Mouse (Mus musculus) skeletal muscle tissue, adult 2 months (tissue): ENCODE results near the gene Thsd1.
"Not testable (repeated sequence)": the region's sequence is repeated elsewhere in the genome, so short reads cannot be mapped to it uniquely, and the experiment has no call there.

Experiments
- DNase-seq: peaks from one replicate; pipeline ENCODE4 v3.0.0-alpha.2; 2012; ENCODE audit warnings: low read depth, low spot score

Thsd1 gene

DNA sequence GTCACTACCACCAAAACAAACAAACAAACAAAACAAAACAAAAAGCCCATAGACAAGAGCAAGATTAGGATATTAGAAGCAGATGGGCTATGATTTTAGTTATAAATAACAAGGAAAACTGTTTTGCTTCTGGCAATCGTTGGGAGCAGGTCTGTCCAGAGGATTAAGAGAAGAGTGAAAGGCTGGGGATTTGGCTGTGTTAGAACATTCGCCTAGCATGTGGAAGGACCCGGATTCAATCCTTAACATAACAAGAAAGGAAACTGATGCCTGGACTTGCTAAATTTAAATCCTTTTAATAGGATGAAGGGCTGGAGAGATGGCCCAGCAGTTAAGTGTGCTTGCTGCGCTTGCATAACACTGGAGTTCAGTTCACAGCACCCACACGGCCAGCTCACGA, 37.2 kb downstream of the Thsd1 start:
- DNase-seq: no peak

DNA sequence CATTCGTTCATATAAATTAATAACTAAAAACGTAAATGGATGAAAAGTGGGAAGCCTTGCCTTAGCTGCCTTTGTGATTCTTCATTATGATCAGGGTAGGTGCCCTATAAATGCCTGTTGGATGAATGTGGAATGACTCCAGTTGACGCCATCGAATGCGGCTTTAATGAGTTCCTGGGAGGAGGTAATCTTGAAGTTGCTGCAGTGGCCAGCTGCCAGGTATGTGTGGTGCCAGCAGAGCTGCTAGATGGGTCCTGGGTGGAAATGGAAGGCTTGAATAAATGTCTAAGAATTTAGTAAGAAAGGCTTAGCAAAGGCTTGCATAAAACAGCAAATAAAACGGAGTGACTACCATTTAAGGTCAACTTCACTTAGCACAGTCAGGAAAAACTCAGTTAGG, 37.7 kb downstream of the Thsd1 start:
- no peak for DNase-seq

DNA sequence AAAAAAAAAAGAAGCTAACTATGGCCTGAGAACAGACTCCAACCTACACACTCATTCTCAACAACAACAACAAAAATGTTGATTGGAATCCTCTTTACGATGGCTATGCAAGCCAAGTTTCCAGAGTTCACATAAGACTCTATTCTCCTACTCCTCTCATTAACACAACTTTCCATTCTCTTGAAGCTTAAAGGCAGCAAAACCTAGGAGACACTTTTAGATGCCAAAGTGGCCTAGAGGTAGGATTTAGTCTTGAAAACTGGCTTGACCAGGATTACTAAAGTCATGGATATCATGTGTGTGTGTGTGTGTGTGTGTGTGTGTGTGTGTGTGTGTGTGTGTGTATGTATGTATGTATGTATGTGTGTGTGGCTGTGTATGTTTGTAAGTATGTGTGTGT, 38.1 kb downstream of the Thsd1 start:
- no peak for DNase-seq

DNA sequence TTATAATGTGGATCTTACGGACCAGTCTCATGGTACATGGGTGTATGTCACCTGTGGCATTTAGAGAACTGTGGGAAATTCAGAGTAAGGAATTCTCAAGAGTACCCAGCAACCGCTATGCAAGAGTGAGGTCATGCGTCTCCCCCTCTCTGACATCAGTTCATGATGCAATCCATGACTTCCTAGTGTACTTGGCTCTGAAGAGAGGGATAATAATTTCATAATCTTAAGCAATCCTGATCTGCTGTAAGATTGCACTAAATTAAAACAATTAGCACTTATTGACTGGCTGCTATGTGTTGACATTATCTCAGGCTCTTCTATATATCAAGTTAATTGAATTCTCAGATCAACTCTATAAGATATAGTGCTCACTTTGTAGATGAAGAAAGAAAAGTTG, 39.7 kb downstream of the Thsd1 start:
- no peak for DNase-seq

DNA sequence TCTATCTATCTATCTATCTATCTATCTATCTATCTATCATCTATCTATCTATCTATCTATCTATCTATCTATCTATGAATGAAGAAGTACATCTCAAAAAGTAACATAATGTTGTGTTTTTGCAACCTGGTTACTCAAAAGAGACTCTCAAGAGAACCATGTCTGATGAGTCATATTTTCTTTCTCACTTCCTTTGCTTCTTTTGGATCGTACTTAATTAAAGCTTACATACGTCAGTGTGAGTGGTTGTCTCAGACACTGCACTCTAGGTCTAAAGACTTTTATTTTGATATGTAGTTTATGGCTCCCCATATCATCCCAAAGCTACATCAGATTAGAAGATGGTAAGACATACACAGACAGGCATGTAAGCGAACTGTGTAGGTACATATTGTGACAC, 46.0 kb downstream of the Thsd1 start:
- no peak for DNase-seq

DNA sequence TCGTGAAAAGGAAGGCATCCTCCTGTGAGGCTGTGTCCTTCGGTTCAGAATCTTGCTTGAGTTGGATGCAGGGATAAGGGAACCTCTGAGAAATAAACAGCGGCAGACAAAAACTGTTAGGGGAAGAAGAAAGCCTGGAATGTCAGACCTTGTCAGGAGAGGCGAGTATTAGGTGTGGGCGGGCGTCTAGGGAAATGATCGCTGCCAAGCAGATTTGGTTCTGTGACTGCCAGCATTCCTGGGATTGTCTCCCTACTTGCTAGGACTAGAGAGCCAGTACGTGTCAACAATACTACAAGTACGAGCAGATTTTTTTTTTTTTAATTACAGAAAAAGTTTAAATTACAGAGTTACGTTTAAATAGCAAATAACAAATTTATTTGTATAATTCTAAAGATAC, 47.5 kb downstream of the Thsd1 start:
- peak; percentile 31 for DNase-seq

DNA sequence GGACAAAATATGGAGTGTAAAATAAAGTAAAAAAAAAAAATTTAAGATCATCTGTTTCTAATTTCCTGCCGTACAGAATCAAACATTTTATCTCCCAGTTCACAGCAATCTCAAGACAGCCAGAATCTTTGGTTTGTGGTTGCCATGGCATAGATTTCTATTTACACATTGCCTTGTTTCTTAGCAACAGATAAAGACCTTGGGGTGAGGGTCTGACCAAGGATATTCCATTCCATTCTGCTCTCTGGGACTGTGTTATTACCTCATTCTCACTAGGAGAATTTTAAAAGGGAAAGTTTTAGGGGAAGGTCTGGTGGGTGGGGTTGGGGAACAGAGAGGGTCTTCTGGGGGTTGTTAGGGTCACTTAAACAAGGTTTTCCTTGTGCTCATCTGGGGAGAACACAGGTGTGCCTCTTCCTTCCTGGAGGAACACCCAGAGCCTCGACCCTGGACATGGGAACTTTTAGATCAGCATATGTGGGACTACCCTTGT, 55.9 kb downstream of the Thsd1 start, which contains the start of gene Tpte:
Gene Tpte (plus strand): TSS at position 443 of the 493 bp plus-strand sequence.
- no peak for DNase-seq

DNA sequence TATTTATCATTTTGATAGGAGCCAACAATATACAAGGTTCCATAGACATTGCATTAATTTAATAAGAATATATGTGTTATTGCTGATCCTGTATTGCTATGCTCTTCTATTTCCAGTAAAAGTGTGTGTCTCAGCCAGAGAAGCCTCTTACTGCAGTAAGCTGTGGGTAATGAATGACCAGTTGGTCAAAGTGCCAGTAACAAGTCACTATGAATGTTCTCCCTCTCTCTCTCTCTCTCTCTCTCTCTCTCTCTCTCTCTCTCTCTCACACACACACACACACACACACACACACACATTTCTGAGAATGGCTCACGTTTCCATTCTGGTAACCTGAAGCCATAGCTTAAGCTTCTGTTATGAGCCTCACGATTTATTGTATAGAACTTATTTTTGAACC, 75.2 kb downstream of the Thsd1 start:
- no peak for DNase-seq

DNA sequence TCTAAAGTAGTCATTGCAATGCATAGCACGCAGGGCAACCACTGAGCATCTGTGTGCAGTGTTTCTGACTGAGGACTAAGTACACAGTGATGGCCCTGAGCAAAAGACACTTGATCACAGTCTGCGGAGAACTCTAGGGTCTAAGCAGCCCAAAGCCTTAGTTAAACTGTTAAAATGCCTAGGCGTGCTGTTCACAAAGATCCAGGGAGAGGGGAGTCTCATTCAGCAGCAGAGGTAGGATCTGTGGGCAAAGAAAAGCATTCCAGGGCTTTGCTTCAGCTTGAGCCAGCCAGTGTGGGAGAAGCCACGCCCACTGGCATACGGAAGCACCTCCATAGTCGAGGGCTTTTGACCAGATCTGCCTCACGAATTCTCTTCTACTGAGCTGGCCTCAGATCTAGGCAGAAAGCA, 75.8 kb downstream of the Thsd1 start:
- no peak for DNase-seq

DNA sequence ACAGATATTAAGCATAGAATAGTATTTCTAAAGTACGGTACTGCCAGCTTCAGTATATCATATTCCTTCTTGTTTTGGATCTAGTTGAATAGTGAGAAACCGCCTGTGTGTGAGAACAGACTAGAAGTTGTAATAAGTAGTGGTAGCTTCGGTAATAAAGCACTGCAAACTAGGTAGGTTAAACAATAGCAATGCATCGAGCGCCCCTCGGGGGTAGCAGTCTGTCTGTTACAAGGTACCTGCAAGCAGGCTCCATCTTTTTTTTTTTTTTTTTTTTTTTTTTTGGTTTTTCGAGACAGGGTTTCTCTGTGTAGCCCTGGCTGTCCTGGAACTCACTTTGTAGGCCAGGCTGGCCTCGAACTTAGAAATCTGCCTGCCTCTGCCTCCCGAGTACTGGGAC, 76.9 kb downstream of the Thsd1 start:
- DNase-seq: not testable (repeated sequence)

DNA sequence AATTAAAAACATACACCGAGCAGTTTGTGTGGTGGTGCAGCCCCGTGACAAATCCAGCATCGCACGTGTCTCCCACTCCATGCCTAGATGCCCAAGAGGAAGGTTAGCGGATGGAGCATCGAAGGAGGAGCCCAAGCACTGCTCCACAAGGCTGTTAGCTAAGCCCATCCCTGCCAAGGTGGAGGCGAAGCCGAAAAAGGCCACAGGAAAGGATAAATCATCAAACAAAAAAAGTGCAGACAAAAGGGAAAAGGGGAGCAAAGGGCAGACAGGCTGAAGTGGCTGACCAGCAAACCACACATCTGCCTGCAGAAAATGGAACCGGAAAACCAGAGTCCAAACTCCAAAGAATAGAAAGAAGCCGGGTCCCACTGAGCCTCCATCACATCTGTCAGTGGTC, 79.9 kb downstream of the Thsd1 start:
- no peak for DNase-seq
